Mouse (Mus musculus): Measurements from ENCODE around the gene Fus.
"Not testable (repeated sequence)": the region's sequence is repeated elsewhere in the genome, so short reads cannot be mapped to it uniquely, and the experiment has no call there.

Gene Fus

GRCm38 (mm10) chr7:128004487-128005362 is 37.5 kb downstream of the Fus start:
- no peak for DNase-seq (ENCODE audit: low spot score in 2 of 2)

DNA sequence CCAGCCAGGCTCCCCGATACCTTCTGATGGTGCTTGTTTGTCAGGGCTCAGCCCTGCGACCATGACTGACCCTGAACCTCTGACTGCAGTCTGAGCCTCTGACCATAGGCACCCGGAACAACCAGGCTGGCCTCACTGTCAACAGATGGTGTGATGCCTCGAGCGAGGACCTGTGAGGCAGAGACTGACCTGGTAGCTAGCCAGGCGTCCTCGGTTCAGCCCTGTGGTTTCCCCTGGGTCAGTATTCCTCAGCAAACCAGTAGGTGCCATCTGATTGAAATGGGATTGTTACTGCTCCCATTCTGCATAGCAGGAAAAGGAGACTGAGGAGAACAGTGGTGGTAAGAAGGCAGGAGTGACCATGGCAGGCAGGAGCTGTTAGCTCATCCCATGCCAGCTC is 38.9 kb downstream of the Fus start:
- no peak for DNase-seq (ENCODE audit: low spot score in 2 of 2)

DNA sequence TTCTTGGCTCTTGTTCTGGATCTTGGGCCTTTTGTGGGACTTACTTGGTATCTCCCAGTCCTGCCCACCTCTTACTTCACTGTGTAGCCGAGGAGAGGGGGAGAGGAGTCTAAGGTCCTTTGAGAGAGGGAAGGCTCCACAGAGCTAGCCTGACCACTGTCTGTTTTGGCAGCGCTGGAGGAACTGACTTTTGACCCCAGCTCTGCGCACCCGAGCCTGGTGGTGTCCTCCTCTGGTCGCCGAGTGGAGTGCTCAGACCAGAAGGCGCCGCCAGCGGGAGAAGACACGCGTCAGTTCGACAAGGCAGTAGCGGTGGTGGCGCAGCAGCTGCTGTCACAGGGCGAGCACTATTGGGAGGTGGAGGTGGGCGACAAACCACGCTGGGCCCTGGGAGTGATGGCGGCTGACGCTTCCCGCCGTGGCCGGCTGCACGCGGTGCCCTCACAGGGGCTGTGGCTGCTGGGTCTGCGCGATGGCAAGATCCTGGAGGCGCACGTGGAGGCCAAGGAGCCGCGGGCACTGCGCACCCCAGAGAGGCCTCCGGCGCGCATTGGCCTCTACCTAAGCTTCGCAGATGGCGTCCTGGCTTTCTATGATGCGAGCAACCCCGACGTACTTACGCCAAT is 42.6 kb downstream of the Fus start:
- no peak for DNase-seq (ENCODE audit: low spot score in 2 of 2)

- no peak for DNase-seq (ENCODE audit: low spot score in 2 of 2)
Observed at GRCm38 (mm10) chr7:128012136-128012780, 45.0 kb downstream of the Fus start.

DNA sequence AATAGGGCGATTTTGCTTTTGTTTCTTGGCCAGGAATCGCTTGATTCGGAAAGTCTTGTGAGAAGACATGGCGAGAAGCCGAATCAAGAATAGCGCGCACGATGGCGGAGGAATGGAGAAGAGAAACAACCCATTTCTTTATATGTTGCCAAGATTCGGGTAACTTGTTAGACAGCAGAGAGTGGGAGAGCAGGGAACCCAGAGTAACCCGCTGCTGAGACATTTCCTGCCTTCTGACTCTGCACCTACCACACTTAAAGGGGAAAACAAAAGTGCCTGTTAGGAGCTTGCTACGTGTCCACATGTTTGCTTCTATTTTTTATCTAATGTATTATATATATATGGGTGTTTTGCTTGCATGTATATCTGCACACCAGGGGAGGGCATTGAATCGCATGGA is 45.9 kb downstream of the Fus start:
- peak in 1 of 2 experiments; percentile 40 for DNase-seq (ENCODE audit: low spot score in 2 of 2)

DNA sequence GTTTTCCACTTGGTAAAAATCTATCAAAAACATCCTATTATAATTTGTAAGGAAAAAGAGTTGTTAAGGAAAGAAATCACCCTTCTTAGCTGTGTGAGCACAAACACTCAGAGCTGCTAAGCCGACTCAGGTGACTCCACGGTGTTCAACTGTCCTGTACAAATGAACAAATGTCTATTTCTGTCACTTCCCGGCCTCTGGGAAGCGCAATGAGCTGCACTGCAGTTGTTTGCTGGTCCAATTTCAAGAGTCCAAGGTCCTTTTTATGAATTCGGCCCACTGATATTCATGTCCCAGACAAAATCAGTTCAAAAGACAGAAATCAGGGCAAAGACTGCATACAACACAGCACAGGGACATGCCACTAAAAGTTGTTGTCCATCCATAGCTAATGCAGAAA is 48.9 kb downstream of the Fus start:
- DNase-seq (ENCODE audit: low spot score in 2 of 2): not testable (repeated sequence)

DNA sequence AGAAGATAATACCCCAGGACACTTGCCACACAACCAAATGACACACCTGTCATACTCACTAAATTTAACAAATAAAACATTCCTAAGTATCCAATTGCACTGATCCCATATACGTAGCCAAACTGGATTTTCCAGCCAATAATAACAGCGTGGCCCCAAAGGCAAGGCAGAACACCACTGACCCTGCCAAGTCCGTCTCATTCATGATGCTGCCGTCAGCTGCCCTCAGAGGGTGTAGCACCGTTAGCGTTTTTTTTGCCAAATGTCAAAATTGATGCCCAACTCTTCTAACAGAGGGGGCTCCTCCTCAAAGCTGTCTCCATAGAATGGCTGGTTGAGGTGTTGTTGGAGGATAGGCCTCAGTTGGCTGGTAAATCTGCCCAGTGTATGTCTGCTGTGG is 49.4 kb downstream of the Fus start:
- DNase-seq (ENCODE audit: low spot score in 2 of 2): no peak

- no peak for DNase-seq (ENCODE audit: low spot score in 2 of 2)
Observed at GRCm38 (mm10) chr7:128018275-128018674, 51.0 kb downstream of the Fus start.

- no peak for DNase-seq (ENCODE audit: low spot score in 2 of 2)
Observed at GRCm38 (mm10) chr7:128019187-128019586, 51.9 kb downstream of the Fus start.

DNA sequence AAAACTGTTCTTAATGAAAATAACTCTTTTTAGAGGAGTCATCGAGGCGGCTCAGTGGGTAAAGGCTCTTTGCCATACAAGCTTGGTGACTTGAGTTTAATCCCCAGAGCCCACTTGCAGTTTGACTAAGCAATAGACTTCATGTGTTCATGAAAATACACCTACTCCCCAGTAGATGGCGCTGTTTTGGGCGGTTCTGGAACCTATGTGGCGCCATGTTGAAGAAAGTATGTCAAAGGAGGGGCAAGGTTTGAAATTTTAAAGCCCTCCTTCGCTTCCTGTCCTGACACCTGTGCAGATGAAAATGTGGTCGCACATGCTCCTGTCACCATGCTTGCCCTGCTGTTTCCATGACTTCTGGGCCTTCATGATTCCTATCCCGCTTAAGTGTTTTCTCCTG is 55.7 kb downstream of the Fus start:
- DNase-seq (ENCODE audit: low spot score in 2 of 2): no peak

DNA sequence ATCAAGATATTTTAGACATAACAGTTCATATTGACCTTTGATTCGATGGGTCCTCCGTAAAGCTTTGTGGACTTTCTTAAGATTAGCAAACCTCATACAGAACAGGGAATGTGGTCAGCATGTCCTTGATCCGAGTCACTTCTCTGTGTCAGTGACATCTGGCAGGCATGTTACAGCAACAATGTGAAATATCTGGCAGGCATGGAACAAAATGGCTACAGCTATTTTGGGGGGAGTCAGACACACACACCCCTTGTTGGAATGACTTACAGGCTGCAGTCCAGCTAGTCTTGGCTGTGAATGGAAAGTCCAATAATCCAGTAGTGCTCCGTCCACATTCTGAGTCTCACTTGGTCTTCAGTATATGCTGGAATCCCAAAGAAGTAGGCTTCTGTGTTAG is 56.3 kb downstream of the Fus start:
- DNase-seq (ENCODE audit: low spot score in 2 of 2): no peak

DNA sequence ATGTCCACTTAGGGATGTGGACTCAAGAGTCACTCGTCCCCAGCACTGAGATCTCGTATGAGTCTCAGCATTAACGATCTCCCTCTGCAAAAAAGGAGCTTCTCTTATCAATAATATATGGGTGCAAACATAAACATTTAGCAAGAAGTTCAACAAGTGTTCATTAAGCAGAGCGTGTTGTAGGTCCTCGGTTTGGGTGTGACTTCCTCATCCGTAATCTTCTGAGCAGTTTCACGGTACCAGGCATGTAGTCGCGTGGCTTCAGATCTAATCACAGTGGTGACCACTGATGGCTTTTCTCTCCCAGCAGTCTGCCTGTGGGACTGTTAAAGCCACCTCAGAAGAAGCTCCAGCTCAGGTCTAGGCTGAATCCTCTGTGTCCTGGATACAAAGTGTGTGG is 57.1 kb downstream of the Fus start:
- DNase-seq (ENCODE audit: low spot score in 2 of 2): no peak

DNA sequence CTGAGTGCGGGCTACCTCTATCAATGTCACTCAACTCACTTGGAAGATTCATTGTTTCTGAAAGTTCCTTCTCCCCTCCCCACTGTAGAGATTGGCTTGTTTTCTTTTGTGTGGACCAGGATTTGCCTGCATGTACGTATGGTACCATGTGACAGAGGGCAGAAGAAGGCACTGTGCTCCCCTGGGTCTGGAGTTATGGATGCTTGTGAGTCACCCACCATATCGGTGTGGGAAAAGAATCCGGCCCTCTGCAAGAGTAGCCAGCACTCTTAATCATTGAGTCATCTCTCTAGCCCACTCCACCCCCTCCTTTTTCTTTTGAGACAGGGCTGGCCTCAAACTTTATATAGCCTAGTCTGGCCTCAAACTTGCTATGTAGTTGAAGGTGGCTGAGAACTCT is 57.7 kb downstream of the Fus start:
- DNase-seq (ENCODE audit: low spot score in 2 of 2): no peak

- DNase-seq (ENCODE audit: low spot score in 2 of 2): no peak
Observed at GRCm38 (mm10) chr7:128025381-128025780, 58.1 kb downstream of the Fus start.

DNA sequence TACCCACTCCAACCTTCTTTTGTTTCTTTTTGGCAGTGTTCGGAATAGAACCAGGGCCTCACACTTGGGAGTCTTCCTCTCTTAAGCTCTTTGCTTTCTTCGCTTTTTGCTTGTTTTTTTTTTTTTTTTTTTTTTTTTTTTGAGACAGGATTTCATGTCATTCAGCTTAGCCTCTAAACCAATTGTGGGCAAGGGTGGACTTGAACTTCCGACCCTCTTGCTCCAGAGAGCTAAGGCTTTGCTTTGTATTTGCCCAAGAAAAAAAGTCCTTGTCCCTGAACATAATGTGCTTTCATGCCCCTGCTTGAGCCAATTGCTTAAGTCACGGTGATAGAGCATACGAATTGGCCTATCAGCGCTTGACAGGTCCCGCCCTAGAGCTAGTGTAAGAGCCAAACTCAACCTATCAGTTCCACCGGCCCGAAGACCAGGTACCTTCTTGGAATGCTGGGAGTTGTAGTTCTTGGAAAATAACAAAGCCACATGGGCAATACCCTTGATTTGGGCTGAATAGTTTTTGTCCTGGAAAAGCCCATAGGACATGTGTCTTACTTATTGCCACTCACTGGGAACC is 64.2 kb downstream of the Fus start:
- DNase-seq (ENCODE audit: low spot score in 2 of 2): no peak

DNA sequence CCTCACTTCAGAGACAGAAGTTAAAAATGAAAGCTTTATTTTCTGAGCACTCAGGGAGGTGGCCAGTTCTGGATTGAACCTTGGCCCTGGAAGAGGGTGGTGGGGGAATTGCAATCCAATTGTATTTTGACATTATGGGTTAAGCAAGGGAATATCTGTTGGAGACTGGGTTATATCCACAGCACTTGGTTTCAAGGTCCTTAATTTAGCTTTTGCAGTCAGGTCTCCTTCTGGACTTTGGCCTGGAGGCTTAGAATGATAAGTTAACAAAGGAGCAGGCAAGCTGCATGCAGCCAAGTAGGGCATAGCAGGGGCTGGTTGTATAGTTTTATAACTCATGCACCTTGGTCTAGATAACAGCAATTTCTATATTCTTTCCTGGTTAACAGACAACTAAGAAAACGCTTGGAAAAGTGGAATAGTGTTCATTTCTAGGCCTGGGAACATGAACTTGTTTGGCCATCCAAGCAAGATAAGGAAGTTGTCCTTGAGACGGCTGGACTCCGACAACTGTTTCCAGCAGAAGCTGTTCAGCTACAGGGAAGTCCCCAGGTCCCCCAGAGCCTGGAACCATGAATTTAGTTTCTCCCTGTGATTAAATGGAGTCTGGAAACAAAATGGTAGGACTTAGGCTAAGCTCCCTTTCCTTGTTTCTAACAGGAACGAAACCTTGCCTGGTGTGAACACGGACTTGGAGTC is 65.2 kb downstream of the Fus start:
- no peak for DNase-seq (ENCODE audit: low spot score in 2 of 2)

DNA sequence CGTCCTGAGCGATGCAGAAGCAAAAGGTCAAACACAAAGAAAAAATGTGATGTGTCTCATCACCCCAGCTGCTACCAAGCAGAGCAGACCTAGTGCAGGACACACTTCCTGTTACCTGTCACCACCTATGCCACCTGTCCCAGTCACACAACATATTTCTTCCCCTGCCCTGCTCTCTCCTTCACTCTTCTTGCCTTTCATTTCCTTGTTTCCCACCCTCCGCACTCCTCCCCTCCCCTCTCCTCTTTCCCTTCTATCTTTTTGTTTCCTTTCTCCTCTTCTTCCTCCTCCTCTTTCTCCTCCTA is 65.7 kb downstream of the Fus start:
- no peak for DNase-seq (ENCODE audit: low spot score in 2 of 2)

- DNase-seq (ENCODE audit: low spot score in 2 of 2): no peak
Observed at GRCm38 (mm10) chr7:128033616-128034015, 66.4 kb downstream of the Fus start.

Measured in left cerebral cortex, adult 9 months (tissue).